23 mouse cellular contexts compared by ENCODE assay signal in genomic region chr7:27452206-27452770, GRCm38 (mm10). TPM values are rescaled to one million over a fixed set of nuclear protein-coding genes. Genes with fewer than 3 reads are reported as not detected.
DNase-seq lines count a peak whose midpoint lies in the region; ATAC-seq and TF ChIP-seq lines count a peak whose summit lies in the region.
"Had no signal": no experiment of that assay in that cellular context is flagged by ENCODE, and none has a peak within 500 bp of the region (broad histone marks: within the 10 kb centered on the region; RNA-seq: fewer than 3 reads in every experiment).

No protein-coding gene starts in this region.

- H3K4me3 ChIP-seq in liver, adult 2 months (ENCODE audit: insufficient read depth, low read depth, low read length), result peak overlapping the region; percentile 53
- H3K4me3 ChIP-seq in liver, embryonic 13.5 days (replicated peaks), result peak overlapping the region; percentile 86
- no peak overlapping the region for H3K4me3 ChIP-seq in stomach, postnatal 0 days (ENCODE audit: low read depth, low read length)
- H3K4me3 ChIP-seq: embryonic facial prominence, embryonic 10.5 days; heart, embryonic 10.5 days; layer of hippocampus, adult 2 months had no signal

- H3K27ac ChIP-seq in liver, adult 2 months (replicated peaks; ENCODE audit: insufficient read depth, low read depth, low read length), result peak overlapping the region; percentile 94
- peak overlapping the region; percentile 99 for H3K27ac ChIP-seq in liver, embryonic 13.5 days
- no peak overlapping the region for H3K27ac ChIP-seq in stomach, postnatal 0 days (replicated peaks)
- H3K27ac ChIP-seq: embryonic facial prominence, embryonic 10.5 days; heart, embryonic 10.5 days; layer of hippocampus, adult 2 months had no signal

- H3K36me3 ChIP-seq in liver, adult 2 months (ENCODE audit: control insufficient read depth, insufficient read depth, low read length), result no peaks in the 10 kb centered on the region
- peaks cover 73% of the 10 kb centered on the region for H3K36me3 ChIP-seq in liver, embryonic 13.5 days
- no peaks in the 10 kb centered on the region for H3K36me3 ChIP-seq in stomach, postnatal 0 days (ENCODE audit: control insufficient read depth, insufficient read depth, low read length)
- H3K36me3 ChIP-seq: embryonic facial prominence, embryonic 10.5 days; heart, embryonic 10.5 days had no signal

- peak overlapping the region; percentile 62 for H3K9ac ChIP-seq in liver, adult 2 months (ENCODE audit: low read depth, low read length)
- H3K9ac ChIP-seq in liver, embryonic 13.5 days, result peak overlapping the region; percentile 98
- H3K9ac ChIP-seq in stomach, postnatal 0 days (ENCODE audit: low read length), result no peak overlapping the region
- H3K9ac ChIP-seq: forebrain, postnatal 0 days had no signal

- 11% methylated on average over 13 of the region's 13 CpGs for WGBS in liver, adult 2 months
- WGBS in liver, embryonic 13.5 days (ENCODE audit: insufficient replicate concordance), result 64% methylated on average over 13 of the region's 13 CpGs
- 60% methylated on average over 13 of the region's 13 CpGs for WGBS in stomach, postnatal 0 days

- ATAC-seq in liver, embryonic 13.5 days (ENCODE audit: low read depth), result no peak
- ATAC-seq in stomach, postnatal 0 days (ENCODE audit: low FRiP score, low TSS enrichment), result no peak
- ATAC-seq: CD4-positive, CD25-positive, alpha-beta regulatory T cell, adult 4 months; forebrain, postnatal 0 days; intestine, postnatal 0 days had no signal

- H3K27me3 ChIP-seq in liver, adult 2 months (ENCODE audit: control insufficient read depth, insufficient read depth, low read length), result no peaks in the 10 kb centered on the region
- peaks cover 2% of the 10 kb centered on the region for H3K27me3 ChIP-seq in liver, embryonic 13.5 days
- no peaks in the 10 kb centered on the region for H3K27me3 ChIP-seq in stomach, postnatal 0 days (ENCODE audit: control insufficient read depth, insufficient read depth, low read length)

- H3K9me3 ChIP-seq in liver, embryonic 13.5 days (replicated peaks), result no peaks in the 10 kb centered on the region
- no peaks in the 10 kb centered on the region for H3K9me3 ChIP-seq in stomach, postnatal 0 days (ENCODE audit: control insufficient read depth, low read length)
- H3K9me3 ChIP-seq: embryonic facial prominence, embryonic 10.5 days; heart, embryonic 10.5 days had no signal

- DNase-seq in heart, adult 11 months, result peak; percentile 85
- no peak for DNase-seq in heart, adult 9 months (ENCODE audit: low spot score in 2 of 2)
- peak; percentile 94 for DNase-seq in liver, adult 2 months (ENCODE audit: extremely low read depth, low read depth, low spot score)
- no peak for DNase-seq in liver
- no peak for DNase-seq in liver, embryonic 13.5 days
- DNase-seq in frontal cortex, adult 2 months (ENCODE audit: extremely low spot score in 1 of 2, low spot score in 1 of 2), result no peak
- no peak for DNase-seq in stomach, postnatal 0 days (ENCODE audit: low spot score)
- DNase-seq: adrenal gland, postnatal 25 days; cerebellum, adult 11 months; cerebellum, postnatal 10 days; forebrain, postnatal 0 days; gastrocnemius, postnatal 25 days; heart, postnatal 14 days; kidney, postnatal 14 days; lung, adult 2 months; midbrain, embryonic 14.5 days; right cerebral cortex, postnatal 25 days; thymus, postnatal 25 days had no signal

- peaks cover 16% of the 10 kb centered on the region; the same call in 1 of the 2 replicates for H3K4me1 ChIP-seq in liver, adult 2 months (ENCODE audit: control insufficient read depth, insufficient read depth, low read length)
- peaks cover 82% of the 10 kb centered on the region for H3K4me1 ChIP-seq in liver, embryonic 13.5 days (replicated peaks)
- no peaks in the 10 kb centered on the region for H3K4me1 ChIP-seq in stomach, postnatal 0 days (replicated peaks; ENCODE audit: control insufficient read depth, insufficient read depth)

- TF ChIP-seq POLR2A in liver, adult 2 months (IDR thresholded peaks at IDR 0.05; ENCODE audit: extremely low read depth, insufficient read depth, low read length), result no peak

- TF ChIP-seq CTCF in liver, adult 2 months (IDR thresholded peaks at IDR 0.05; ENCODE audit: low read depth, low read length), result no peak
- TF ChIP-seq CTCF in stomach, postnatal 0 days (IDR thresholded peaks at IDR 0.05; ENCODE audit: low read depth), result no peak

- H3K79me2 ChIP-seq in liver, adult 2 months (ENCODE audit: control insufficient read depth, insufficient read depth, low read length), result peaks cover 6% of the 10 kb centered on the region; the same call in 1 of the 2 replicates

- peak overlapping the region; percentile 82 for H3K4me2 ChIP-seq in liver, embryonic 13.5 days
- H3K4me2 ChIP-seq in stomach, postnatal 0 days (replicated peaks; ENCODE audit: low read depth), result no peak overlapping the region

- no peak for TF ChIP-seq EP300 in stomach, postnatal 0 days (optimal IDR thresholded peaks at IDR 0.05)

RNA-seq across cellular contexts. Expression of gene Blvrb, which starts 4.5 kb away (rescaled TPM):
- total RNA-seq in liver, adult 2 months (2014; rRNA removed), result 142 and 148 TPM in 2 replicates
- polyA plus RNA-seq in liver, adult 2 months (2012; rRNA removed), result 268 and 304 TPM in 2 replicates
- polyA plus RNA-seq in liver, embryonic 13.5 days (2015; fragmentation: Nextera tagmentation; extraction: Ambion mirVana), result 831 and 956 TPM in 2 replicates
- polyA plus RNA-seq in frontal cortex, adult 2 months (2012; rRNA removed), result 21.4 and 23.6 TPM in 2 replicates
- 97.3 and 103 TPM in 2 replicates for polyA plus RNA-seq in stomach, postnatal 0 days (2015; fragmentation: Nextera tagmentation; extraction: Ambion mirVana)

RNA-seq across cellular contexts. Expression of gene Sptbn4, which starts 4.8 kb away (rescaled TPM):
- under 0.01 TPM in 1 of 2 replicates, not detected in the other for total RNA-seq in liver, adult 2 months (2014; rRNA removed)
- polyA plus RNA-seq in liver, adult 2 months (2012; rRNA removed), result 0.06 TPM in 1 of 2 replicates, not detected in the other
- polyA plus RNA-seq in liver, embryonic 13.5 days (2015; fragmentation: Nextera tagmentation; extraction: Ambion mirVana), result 0.07 and 0.10 TPM in 2 replicates
- 131 and 135 TPM in 2 replicates for polyA plus RNA-seq in frontal cortex, adult 2 months (2012; rRNA removed)
- 0.24 and 0.25 TPM in 2 replicates for polyA plus RNA-seq in stomach, postnatal 0 days (2015; fragmentation: Nextera tagmentation; extraction: Ambion mirVana)

RNA-seq across cellular contexts. Expression of gene Sertad3, which starts 21.3 kb away (rescaled TPM):
- 3.5 and 4.6 TPM in 2 replicates for total RNA-seq in liver, adult 2 months (2014; rRNA removed)
- polyA plus RNA-seq in liver, adult 2 months (2012; rRNA removed), result 6.9 and 8.3 TPM in 2 replicates
- 31.4 and 31.7 TPM in 2 replicates for polyA plus RNA-seq in liver, embryonic 13.5 days (2015; fragmentation: Nextera tagmentation; extraction: Ambion mirVana)
- polyA plus RNA-seq in frontal cortex, adult 2 months (2012; rRNA removed), result 3.8 and 5.0 TPM in 2 replicates
- polyA plus RNA-seq in stomach, postnatal 0 days (2015; fragmentation: Nextera tagmentation; extraction: Ambion mirVana), result 23.9 and 25.2 TPM in 2 replicates

RNA-seq across cellular contexts. Expression of gene Sertad1, which starts 34.4 kb away (rescaled TPM):
- total RNA-seq in liver, adult 2 months (2014; rRNA removed), result 7.7 and 9.5 TPM in 2 replicates
- polyA plus RNA-seq in liver, adult 2 months (2012; rRNA removed), result 8.8 and 11.6 TPM in 2 replicates
- 20.7 and 21.7 TPM in 2 replicates for polyA plus RNA-seq in liver, embryonic 13.5 days (2015; fragmentation: Nextera tagmentation; extraction: Ambion mirVana)
- 14.0 and 16.9 TPM in 2 replicates for polyA plus RNA-seq in frontal cortex, adult 2 months (2012; rRNA removed)
- 50.0 and 53.0 TPM in 2 replicates for polyA plus RNA-seq in stomach, postnatal 0 days (2015; fragmentation: Nextera tagmentation; extraction: Ambion mirVana)

RNA-seq across cellular contexts. Expression of gene Prx, which starts 46.8 kb away (rescaled TPM):
- 0.07 TPM in 1 of 2 replicates, not detected in the other for total RNA-seq in liver, adult 2 months (2014; rRNA removed)
- polyA plus RNA-seq in liver, adult 2 months (2012; rRNA removed), result 0.05 and 0.07 TPM in 2 replicates
- 0.78 and 0.88 TPM in 2 replicates for polyA plus RNA-seq in liver, embryonic 13.5 days (2015; fragmentation: Nextera tagmentation; extraction: Ambion mirVana)
- 0.29 and 0.46 TPM in 2 replicates for polyA plus RNA-seq in frontal cortex, adult 2 months (2012; rRNA removed)
- polyA plus RNA-seq in stomach, postnatal 0 days (2015; fragmentation: Nextera tagmentation; extraction: Ambion mirVana), result 2.1 and 2.2 TPM in 2 replicates

Comparison
In these comparisons a context has a peak if more than half of its experiments do, and no peak if none do; other contexts are left out.
1. DNase-seq: peak in heart, adult 11 months (single experiment) and liver, adult 2 months (single experiment); none in heart, adult 9 months (0 of 2), liver (single experiment), liver, embryonic 13.5 days (single experiment), frontal cortex, adult 2 months (0 of 2) and stomach, postnatal 0 days (single experiment).
2. RNA of gene Sptbn4, which starts 4.8 kb away (polyA plus RNA-seq): 131 to 135 TPM in frontal cortex, adult 2 months; 0.24 to 0.25 TPM in stomach, postnatal 0 days, 0.07 to 0.10 TPM in liver, embryonic 13.5 days and 0.06 TPM in liver, adult 2 months; every median in the first group is over 100 times any median in the second.